Mouse (Mus musculus) ES-E14 (cell line): ENCODE measurements around the gene Fsip1.

Source experiments
- CHD2 ChIP-seq: IDR thresholded peaks from 2 replicates; pipeline ENCODE4 v1.6.1; 2014; ENCODE audit warnings: mild to moderate bottlenecking, low read depth, low read length, inconsistent platforms
- MAFK ChIP-seq: IDR thresholded peaks from 2 replicates; pipeline ENCODE4 v1.6.1; 2014; ENCODE audit warnings: mild to moderate bottlenecking, low read depth, low read length, inconsistent platforms; ENCODE audit not compliant: insufficient read depth
- ZC3H11A ChIP-seq: IDR thresholded peaks from 2 replicates; pipeline ENCODE4 v1.6.1; 2012; ENCODE audit warnings: low read depth, mild to moderate bottlenecking, inconsistent platforms, low read length, borderline replicate concordance
- ZNF384 ChIP-seq: IDR thresholded peaks from 2 replicates; pipeline ENCODE4 v1.6.1; 2012; ENCODE audit warnings: low read depth, low read length, inconsistent platforms

GRCm38 (mm10) chr2:118263151-118263913 is 6.6 kb upstream of the Fsip1 start:
- TF ChIP-seq ZC3H11A, result peak; percentile 83
- no peak for TF ChIP-seq ZNF384
- no peak for TF ChIP-seq MAFK
- TF ChIP-seq CHD2, result no peak
